Mouse (Mus musculus) embryonic fibroblast, embryonic 13.5 days (primary cell): Measurements from ENCODE around the gene Hnrnpc. TPM values are rescaled to one million over a fixed set of nuclear protein-coding genes. Genes with fewer than 3 reads are reported as not detected.

Experiments
- H3K27ac ChIP-seq: 2 replicates; pipeline ENCODE4 v1.5.1; 2012; ENCODE audit warnings: low read length, control low read depth, inconsistent platforms; ENCODE audit not compliant: insufficient read depth
- H3K4me1 ChIP-seq: 2 replicates; pipeline ENCODE4 v1.6.1; 2011; ENCODE audit warnings: low read length; ENCODE audit not compliant: control insufficient read depth, insufficient read depth
- H3K4me3 ChIP-seq: 2 replicates; pipeline ENCODE4 v1.5.1; 2011; ENCODE audit warnings: mild to moderate bottlenecking, control low read depth, low read length; ENCODE audit not compliant: insufficient read depth
- CTCF ChIP-seq: IDR thresholded peaks from 2 replicates; pipeline ENCODE4 v1.5.1; 2011; ENCODE audit warnings: mild to moderate bottlenecking, control low read depth, low read length, moderate library complexity, borderline replicate concordance; ENCODE audit not compliant: insufficient read depth
- POLR2A ChIP-seq: IDR thresholded peaks from 2 replicates; pipeline ENCODE4 v1.6.1; 2011; ENCODE audit warnings: low read depth, mild to moderate bottlenecking, control low read depth, low read length, moderate library complexity
- polyA plus RNA-seq: library from polyadenylated mRNA; stranded (reverse); fragments of >200 nt; gene quantifications from 2 replicates; pipeline ENCODE4 v1.2.4, GENCODE M21; 2011; ENCODE audit warnings: low read depth; ENCODE audit not compliant: missing spikeins, insufficient read length

The Hnrnpc gene
- polyA plus RNA-seq, 1 experiment, result 479 TPM

- TF ChIP-seq CTCF (no peak), POLR2A (no peak)
- Histone ChIP-seq H3K27ac (no peak overlapping the region), H3K4me1 (peaks cover 7% of the 10 kb centered on the region), H3K4me3 (no peak overlapping the region)
Measured at GRCm38 (mm10) chr14:52026342-52026741, 77.5 kb downstream of the Hnrnpc start.

DNA sequence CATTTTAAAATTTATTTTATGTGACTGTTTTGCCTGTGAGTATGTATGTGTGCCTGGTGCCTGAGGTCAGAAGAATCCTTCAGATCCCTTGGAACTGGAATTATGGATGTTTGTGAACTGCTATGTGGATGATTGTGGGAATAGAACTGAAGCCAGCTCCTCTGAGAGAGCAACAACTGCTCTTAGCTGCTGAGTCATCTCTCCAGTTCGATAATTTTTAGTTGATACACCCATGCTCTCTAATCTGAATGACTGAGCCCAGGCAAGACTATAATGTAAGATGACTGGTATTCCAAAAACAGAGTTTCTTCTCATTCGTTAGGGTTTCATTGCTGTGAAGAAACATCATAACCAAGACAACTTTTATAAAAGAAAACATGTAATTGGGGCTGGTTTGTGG, 79.7 kb downstream of the Hnrnpc start:
- no peak for TF ChIP-seq POLR2A
- no peak for TF ChIP-seq CTCF
- Histone ChIP-seq H3K4me1 (peaks cover 9% of the 10 kb centered on the region), H3K27ac (no peak overlapping the region)

More for the DNA sequence above, 79.7 kb downstream of the Hnrnpc start:
- no peak overlapping the region for H3K4me3 ChIP-seq

Other genes starting within 250 kb of the Hnrnpc start
- 14.0 and 16.7 TPM in 2 replicates for gene Mettl17, start 219.2 kb downstream of the Hnrnpc start, polyA plus RNA-seq
- gene Slc39a2, start 211.1 kb downstream of the Hnrnpc start, polyA plus RNA-seq, result 1.1 and 3.2 TPM in 2 replicates
- gene Ndrg2, start 189.9 kb downstream of the Hnrnpc start, polyA plus RNA-seq, result 7.2 and 17.2 TPM in 2 replicates
- not detected in 2 replicates for gene Tppp2, start 185.6 kb downstream of the Hnrnpc start, polyA plus RNA-seq
- not detected in 2 replicates for gene Rnase13, start 181.3 kb downstream of the Hnrnpc start, polyA plus RNA-seq
- gene Arhgef40, start 119.3 kb downstream of the Hnrnpc start, polyA plus RNA-seq, result 109 and 119 TPM in 2 replicates
- gene Tmem253, start 88.4 kb downstream of the Hnrnpc start, polyA plus RNA-seq, result 0.95 TPM in 1 of 2 replicates, not detected in the other
- gene Zfp219, start 83.3 kb downstream of the Hnrnpc start, polyA plus RNA-seq, result 27.5 and 33.1 TPM in 2 replicates
- gene Olfr221, start 61.6 kb downstream of the Hnrnpc start, polyA plus RNA-seq, result not detected in 2 replicates
- gene Rpgrip1, start 6.7 kb upstream of the Hnrnpc start, polyA plus RNA-seq, result 1.8 and 3.7 TPM in 2 replicates
- 83.0 and 88.6 TPM in 2 replicates for gene Supt16, start 93.4 kb upstream of the Hnrnpc start, polyA plus RNA-seq
- 141 and 146 TPM in 2 replicates for gene Chd8, start 153.8 kb upstream of the Hnrnpc start, polyA plus RNA-seq
- 38.2 and 44.0 TPM in 2 replicates for gene Tox4, start 175.1 kb upstream of the Hnrnpc start, polyA plus RNA-seq
- gene Rab2b, start 175.5 kb upstream of the Hnrnpc start, polyA plus RNA-seq, result 31.1 and 45.6 TPM in 2 replicates
- 49.1 and 49.4 TPM in 2 replicates for gene Mettl3, start 201.1 kb upstream of the Hnrnpc start, polyA plus RNA-seq
- gene Sall2, start 224.7 kb upstream of the Hnrnpc start, polyA plus RNA-seq, result 12.1 and 15.6 TPM in 2 replicates